Mouse (Mus musculus) embryonic fibroblast, embryonic 13.5 days (primary cell): ENCODE results near the gene Amz1.

Experiments
- CTCF ChIP-seq: IDR thresholded peaks from 2 replicates; pipeline ENCODE4 v1.5.1; 2011; ENCODE audit warnings: mild to moderate bottlenecking, control low read depth, low read length, moderate library complexity, borderline replicate concordance; ENCODE audit not compliant: insufficient read depth
- POLR2A ChIP-seq: IDR thresholded peaks from 2 replicates; pipeline ENCODE4 v1.6.1; 2011; ENCODE audit warnings: low read depth, mild to moderate bottlenecking, control low read depth, low read length, moderate library complexity

DNA sequence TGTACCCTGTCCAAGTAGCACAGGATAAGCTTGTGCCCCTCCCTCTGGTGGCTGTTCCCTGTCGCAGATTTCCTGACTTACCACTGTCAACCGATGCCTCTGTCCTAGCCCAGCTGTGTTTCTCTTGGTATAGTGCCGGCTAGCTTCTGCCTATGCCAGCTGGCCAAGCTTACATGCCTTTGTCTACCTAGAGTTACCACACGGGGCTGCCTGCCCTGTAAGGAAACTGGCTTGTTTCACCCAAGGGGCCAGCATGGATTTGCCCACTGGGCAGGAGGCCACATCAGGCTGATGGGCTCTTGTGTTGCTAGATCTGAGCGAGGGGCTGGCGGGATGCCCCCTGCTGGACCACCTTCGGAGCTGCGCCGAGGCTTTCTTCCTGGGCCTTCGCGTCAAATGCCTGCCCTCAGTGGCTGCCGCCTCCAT, 19.8 kb downstream of the Amz1 start:
- TF ChIP-seq CTCF (no peak), POLR2A (no peak)
